Mouse (Mus musculus) thymus, postnatal 36 days (tissue): ENCODE measurements around the gene Ncapd2.

ENCODE experiments used
- DNase-seq, 2 experiments: peaks; one replicate each; pipeline ENCODE4 v3.0.0; 2022; ENCODE audit warnings: mixed read lengths in 2 of 2

The Ncapd2 gene

DNA sequence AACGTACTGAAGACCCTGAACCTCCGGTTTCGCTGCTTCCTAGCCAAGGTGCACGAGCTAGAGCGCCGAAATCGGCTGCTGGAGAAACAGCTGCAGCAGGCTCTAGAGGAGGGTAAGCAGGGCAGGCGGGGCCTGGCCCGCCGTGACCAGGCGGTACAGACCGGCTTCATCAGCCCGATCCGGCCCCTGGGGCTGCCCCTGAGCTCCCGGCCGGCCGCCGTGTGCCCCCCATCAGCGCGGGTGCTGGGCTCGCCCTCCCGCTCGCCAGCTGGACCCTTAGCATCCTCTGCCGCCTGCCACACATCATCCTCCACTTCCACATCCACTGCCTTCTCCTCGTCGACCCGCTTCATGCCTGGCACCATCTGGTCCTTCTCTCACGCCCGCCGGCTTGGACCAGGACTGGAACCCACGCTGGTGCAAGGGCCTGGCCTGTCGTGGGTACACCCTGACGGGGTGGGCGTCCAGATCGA, 46.0 kb downstream of the Ncapd2 start:
- no peak for DNase-seq

DNA sequence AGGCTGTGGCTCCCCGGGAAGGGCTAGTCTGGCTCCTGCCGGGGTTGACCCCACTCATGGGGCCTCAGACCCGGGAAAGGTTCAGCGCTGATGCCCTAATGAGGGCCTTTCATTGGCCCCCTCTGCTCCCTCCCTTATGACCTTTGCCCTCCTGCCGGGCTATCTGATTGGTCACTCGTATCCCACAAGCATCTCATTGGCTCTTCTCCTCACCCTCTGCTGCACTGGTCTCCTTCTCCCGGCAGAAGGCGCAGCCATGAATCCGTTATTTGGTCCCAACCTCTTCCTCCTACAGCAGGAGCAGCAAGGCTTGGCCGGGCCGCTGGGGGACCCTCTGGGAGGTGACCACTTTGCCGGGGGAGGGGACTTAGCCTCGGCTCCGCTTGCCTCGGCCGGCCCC, 46.5 kb downstream of the Ncapd2 start, which contains the start of gene Iffo1:
Gene Iffo1, plus strand, starts transcription at position 241 of the 400 bp plus-strand sequence.
- DNase-seq = peak; percentile 81 to 87

GRCm38 (mm10) chr6:125143904-125144303, 47.6 kb downstream of the Ncapd2 start:
- no peak for DNase-seq

DNA sequence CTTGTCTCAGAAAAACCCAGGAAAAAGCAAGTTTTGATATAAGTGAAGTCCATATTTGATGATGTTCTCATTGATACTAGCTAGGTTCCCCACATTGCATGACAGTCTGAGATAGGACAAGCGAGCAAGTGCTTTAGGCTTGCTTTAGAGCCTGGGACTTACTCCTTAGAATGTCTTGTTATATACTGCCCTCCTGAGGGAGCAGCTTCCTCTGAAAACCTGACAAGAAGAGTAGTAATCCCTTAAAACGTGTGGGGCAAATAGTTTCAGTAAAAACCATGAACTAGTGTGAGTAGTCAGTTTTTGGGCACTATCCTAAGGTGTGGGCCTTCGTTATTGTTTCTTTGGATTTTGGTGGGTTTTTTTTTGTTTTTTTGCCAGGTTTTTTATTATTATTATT, 48.4 kb downstream of the Ncapd2 start:
- no peak for DNase-seq

DNA sequence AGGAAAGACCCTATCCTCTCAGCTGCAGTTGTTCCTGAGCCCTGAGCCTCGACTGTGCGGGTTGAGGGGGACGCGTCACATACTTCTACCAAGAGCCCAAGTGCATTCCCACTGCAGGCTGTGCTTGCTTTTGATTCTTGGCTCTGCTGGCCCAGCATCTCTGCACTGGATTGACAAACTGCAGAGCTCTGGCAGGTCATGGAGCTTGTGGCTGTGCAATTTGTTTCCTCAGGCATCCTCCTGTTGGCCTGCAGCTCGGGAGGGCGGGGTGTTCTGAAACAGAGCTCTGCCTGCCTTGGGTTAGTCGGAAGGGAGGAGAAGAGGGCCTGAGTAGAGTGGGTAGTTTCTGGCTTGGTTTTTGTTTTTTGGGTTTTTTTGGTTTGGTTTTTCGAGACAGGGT, 49.1 kb downstream of the Ncapd2 start:
- DNase-seq = no peak

DNA sequence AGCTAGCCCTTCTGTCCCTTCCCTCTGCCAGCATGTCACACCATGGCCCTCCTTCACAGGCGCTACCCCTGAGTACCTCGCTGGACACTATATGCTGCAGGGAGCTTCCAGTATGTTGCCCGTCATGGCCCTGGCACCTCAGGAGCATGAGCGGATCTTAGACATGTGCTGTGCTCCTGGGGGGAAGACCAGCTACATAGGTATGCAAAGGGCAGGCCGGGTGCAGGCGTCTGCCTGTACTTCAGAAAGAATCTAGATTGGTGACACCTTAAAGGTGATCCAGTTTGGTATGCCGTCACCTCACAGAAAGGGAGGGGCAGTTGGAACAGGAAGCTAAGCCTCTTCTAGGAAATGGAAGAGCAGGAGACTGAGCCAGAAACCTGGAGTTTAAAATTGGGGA, 51.8 kb downstream of the Ncapd2 start:
- no peak for DNase-seq

DNA sequence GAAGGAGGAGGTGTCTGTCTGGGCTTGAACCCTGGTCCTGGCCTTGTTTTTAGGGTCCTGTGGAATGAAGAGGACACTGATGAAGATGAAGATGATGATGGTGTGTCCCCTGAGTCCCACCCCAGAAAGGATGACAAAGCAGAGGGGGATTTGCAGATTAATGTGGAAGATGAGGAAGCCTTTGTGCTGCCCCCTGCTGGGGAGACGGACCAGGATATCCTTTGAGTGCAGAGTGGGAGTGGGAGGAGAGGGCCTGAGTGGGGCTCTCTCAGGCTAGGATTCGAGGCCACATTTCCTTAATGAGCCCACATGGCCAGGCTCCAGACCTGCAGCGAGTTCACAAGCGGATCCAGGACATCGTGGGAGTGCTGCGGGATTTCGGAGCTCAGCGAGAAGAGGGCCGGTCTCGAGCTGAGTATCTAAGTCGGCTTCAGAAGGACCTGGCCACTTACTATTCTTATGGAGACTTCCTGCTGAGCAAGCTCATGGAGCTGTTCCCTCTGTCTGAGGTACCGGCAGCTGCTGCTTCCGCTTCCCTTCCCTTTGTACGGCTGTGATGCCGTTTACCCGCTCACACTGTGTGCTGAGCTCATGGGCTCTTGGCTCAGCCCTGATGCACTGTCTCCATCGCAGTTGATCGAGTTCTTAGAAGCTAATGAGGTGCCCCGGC, 54.4 kb downstream of the Ncapd2 start:
- DNase-seq = peak; percentile 57 to 63

- no peak for DNase-seq
Measured at GRCm38 (mm10) chr6:125132470-125132869, 59.0 kb downstream of the Ncapd2 start.

DNA sequence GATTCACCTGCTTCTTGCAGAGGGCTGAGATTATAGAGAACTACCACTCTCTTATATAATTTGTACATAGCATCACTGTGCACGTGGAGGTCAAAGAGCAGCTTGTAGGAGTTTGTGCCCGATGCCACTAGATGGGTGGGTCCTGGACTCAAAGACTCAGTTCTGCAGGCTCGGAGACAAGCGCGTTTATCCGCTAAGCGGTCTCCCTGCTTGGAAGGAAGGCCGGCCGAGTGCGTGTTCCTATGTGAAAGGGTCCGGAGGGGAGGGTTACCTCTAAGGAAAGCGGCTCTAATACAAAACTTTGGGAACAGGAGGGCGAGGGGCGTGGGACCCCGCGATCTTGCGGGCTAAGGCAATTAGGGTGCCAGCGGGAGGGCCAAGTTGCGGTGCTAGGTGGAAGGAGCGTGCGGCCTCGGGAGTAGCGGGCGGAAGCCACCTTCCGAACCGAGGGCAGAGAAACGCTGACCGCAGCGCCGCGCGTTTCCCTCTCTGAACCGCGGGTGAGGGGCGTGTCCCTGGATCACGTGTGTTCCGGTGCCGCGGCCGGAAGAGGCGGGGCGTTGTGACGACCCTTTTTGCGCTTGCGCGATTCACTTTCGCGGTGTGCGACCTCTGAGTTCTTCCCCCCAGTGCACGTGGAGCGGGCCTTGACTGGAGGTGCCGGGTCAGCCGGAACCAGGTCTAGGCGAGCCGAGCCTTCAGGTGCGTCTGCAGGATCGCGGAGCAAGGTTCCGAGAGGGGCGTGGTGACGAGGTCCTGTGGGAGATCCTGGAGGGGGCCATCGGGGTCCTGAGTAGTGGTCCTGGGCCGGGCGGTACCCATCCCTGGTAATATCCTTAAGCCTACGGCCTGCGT, 60.0 kb downstream of the Ncapd2 start, which contains the start of gene Nop2:
Gene Nop2, plus strand, starts transcription at position 608 of the 855 bp plus-strand sequence.
- peak; percentile 86 to 89 for DNase-seq

DNA sequence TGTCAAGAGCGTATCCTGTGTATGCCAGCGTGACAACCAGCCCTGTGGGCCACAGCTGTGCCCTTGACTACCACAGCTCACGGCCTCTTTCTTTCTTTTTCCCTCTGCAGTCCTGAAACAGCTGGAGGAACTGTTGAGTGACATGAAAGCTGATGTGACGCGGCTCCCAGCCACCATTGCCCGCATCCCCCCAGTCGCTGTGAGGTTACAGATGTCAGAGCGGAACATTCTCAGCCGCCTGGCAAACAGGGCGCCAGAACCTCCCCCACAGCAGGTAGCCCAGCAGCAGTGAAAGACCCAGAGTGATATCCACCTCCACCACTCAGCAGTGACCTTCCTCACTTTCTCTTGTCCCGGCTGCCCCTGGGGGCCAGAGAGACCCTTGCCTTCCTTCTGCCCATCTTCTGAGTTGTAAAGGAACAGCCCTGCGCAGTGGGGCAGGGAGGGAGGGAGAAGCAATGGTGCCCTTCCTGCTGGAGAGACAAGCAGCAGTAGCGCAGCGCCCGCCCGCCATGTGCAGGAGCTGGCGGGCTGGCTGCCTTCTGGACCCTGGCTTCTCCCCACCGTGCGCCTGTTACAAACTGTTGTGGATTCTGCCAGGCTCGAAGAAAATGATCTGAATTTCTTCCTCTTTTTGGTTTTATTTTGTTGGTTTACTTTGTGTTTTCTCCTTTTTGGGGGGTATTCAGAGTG, 61.6 kb downstream of the Ncapd2 start:
- DNase-seq = peak; percentile 27 to 56

- DNase-seq = no peak
Measured at GRCm38 (mm10) chr6:125128724-125129123, 62.8 kb downstream of the Ncapd2 start.

DNA sequence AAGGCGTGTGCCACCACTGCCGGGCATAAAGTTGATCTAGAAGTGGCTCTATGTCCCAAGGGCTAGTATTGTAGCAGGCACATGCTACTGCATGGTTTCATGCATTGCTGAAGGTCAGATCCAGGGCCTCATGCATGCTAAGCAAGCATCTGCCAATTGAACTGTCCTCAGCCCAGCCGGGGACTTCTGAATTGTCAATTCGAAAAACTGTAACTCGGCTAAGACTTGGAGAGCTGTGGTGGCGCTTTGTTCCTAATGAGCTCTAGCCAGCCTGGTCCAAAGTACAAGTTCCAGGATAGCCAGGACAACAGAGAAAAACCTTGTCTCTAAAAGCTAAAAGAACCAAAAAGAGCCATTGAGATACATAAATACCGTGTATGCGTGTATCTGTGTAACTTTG, 72.1 kb downstream of the Ncapd2 start:
- DNase-seq = no peak
